Mouse (Mus musculus): Measurements from ENCODE around the gene Kctd2. TPM values are rescaled to one million over a fixed set of nuclear protein-coding genes. Genes with fewer than 3 reads are reported as not detected.
"Not testable (repeated sequence)": the region's sequence is repeated elsewhere in the genome, so short reads cannot be mapped to it uniquely, and the experiment has no call there.

The Kctd2 gene
- total RNA-seq, 2 experiments from 2014 or later = 43.8 to 70.0 TPM

- no peak for DNase-seq
Measured at GRCm38 (mm10) chr11:115439906-115440595, 20.1 kb downstream of the Kctd2 start, which contains the start of gene Trim80. Gene Trim80, plus strand, starts transcription at chr11:115440545.

GRCm38 (mm10) chr11:115441417-115441816 lies 21.5 kb downstream of the Kctd2 start:
- DNase-seq = no peak

- peak; percentile 73 to 74 for DNase-seq
Measured at GRCm38 (mm10) chr11:115446906-115447305, 27.0 kb downstream of the Kctd2 start.

GRCm38 (mm10) chr11:115447321-115447885 lies 27.5 kb downstream of the Kctd2 start:
- no peak for DNase-seq

- no peak for DNase-seq
Measured at GRCm38 (mm10) chr11:115448075-115448474, 28.1 kb downstream of the Kctd2 start.

- no peak for DNase-seq
Measured at GRCm38 (mm10) chr11:115448998-115449397, 29.1 kb downstream of the Kctd2 start.

GRCm38 (mm10) chr11:115450176-115450575 lies 30.2 kb downstream of the Kctd2 start:
- peak; percentile 47 for DNase-seq

- DNase-seq = no peak
Measured at GRCm38 (mm10) chr11:115451781-115452241, 31.9 kb downstream of the Kctd2 start.

- no peak for DNase-seq
Measured at GRCm38 (mm10) chr11:115452281-115452860, 32.4 kb downstream of the Kctd2 start.

- no peak for DNase-seq
Measured at GRCm38 (mm10) chr11:115453306-115453705, 33.4 kb downstream of the Kctd2 start.

- not testable (repeated sequence) for DNase-seq
Measured at GRCm38 (mm10) chr11:115454822-115455221, 34.9 kb downstream of the Kctd2 start.

- DNase-seq = no peak
Measured at GRCm38 (mm10) chr11:115455619-115456018, 35.7 kb downstream of the Kctd2 start.

- DNase-seq = no peak
Measured at GRCm38 (mm10) chr11:115456182-115456581, 36.3 kb downstream of the Kctd2 start.

GRCm38 (mm10) chr11:115457405-115457804 lies 37.5 kb downstream of the Kctd2 start:
- peak in 1 of 2 experiments; percentile 67 for DNase-seq

GRCm38 (mm10) chr11:115460976-115461375 lies 41.0 kb downstream of the Kctd2 start:
- DNase-seq = no peak

- DNase-seq = no peak
Measured at GRCm38 (mm10) chr11:115461846-115462242, 41.9 kb downstream of the Kctd2 start.

GRCm38 (mm10) chr11:115462243-115462891 lies 42.4 kb downstream of the Kctd2 start, which contains the start of gene Slc16a5:
Gene Slc16a5, plus strand, starts transcription at chr11:115462474.
- DNase-seq = no peak

- DNase-seq = peak; percentile 29 to 43
Measured at GRCm38 (mm10) chr11:115463397-115463796, 43.5 kb downstream of the Kctd2 start.

- DNase-seq = no peak
Measured at GRCm38 (mm10) chr11:115464851-115465250, 44.9 kb downstream of the Kctd2 start.

- no peak for DNase-seq
Measured at GRCm38 (mm10) chr11:115467217-115467618, 47.3 kb downstream of the Kctd2 start.

GRCm38 (mm10) chr11:115472183-115472582 lies 52.3 kb downstream of the Kctd2 start:
- no peak for DNase-seq

- DNase-seq = peak; percentile 90 to 92
Measured at GRCm38 (mm10) chr11:115473626-115474275, 53.8 kb downstream of the Kctd2 start.

Data from adrenal gland, postnatal 36 days (tissue).